Mouse (Mus musculus): Measurements from ENCODE around the gene Gm36079.
A peak's percentile ranks its signal among the peaks of the same experiment; 100 is the strongest.
"Not testable (repeated sequence)": the region's sequence is repeated elsewhere in the genome, so short reads cannot be mapped to it uniquely, and the experiment has no call there.

Gene Gm36079

DNA sequence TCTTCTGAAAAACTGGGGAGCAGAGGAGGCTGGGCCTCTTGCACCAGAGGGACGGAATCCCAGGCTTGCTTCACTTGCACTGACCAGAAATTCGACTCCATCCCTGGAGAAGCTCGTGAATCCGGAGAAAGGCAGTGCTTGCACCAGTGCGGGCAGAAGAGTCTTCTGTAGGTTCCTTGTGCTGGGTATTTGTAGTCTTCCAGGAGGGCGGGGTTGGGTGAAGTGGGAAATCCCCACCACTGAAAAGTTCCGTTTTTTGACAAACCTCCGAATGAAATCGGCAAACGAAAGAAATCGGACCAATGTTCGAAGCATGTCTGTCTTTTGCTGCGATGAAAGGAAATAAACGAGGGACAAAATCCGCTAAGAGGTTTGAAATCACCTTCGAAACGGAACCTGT is at the start of gene Gm36079:
Gene Gm36079 (minus strand): TSS at position 101 of the 400 bp plus-strand sequence.
- DNase-seq: not testable (repeated sequence)

DNA sequence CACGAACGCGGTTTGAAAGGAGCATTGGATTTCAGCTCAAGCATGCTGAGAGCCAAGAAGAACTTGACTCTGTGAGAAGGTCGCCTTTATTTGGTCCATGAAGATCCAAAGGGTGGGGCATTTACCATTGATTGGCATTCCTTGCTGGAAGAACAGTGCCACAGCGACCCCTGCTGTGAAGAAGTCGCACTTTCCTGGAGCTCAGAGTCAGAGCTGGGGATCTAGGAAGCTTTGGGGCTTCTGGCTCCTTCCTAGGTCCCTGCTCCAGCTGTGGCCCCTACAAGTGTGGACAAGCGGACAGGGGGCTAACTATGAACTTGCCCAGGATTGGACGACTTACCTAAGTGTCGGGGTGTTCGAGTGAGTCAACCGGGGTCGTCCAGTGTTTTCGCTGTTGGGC is 44.1 kb upstream of the Gm36079 start:
- DNase-seq: not testable (repeated sequence)

DNA sequence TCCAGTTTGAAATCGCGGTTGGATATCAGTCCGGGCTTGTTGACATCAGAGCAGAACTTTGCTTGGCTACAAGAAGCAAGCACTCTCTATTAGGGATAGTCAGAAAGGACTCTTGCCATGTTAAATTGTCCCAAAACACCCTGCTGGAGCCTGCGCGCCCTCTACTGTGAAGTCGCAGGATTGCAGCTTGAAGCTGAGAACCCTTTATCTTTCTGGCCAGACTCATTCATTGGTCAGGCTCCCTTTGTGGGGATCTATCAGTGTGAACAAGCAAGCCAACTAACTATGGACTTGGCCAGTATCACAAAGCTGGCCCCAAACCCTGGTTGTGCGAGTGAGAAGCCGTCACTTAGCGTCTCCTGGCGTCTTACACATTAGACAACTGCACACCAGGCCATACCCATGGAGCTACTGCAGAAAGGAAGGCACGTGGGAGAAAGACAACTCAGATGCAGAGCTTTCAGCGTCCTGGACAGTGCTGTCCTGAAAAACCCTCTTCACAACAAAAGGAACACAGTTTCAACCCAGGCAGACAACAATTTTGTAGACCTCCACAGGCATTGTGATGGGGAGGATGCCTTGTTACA is 43.3 kb upstream of the Gm36079 start:
- DNase-seq: not testable (repeated sequence)

DNA sequence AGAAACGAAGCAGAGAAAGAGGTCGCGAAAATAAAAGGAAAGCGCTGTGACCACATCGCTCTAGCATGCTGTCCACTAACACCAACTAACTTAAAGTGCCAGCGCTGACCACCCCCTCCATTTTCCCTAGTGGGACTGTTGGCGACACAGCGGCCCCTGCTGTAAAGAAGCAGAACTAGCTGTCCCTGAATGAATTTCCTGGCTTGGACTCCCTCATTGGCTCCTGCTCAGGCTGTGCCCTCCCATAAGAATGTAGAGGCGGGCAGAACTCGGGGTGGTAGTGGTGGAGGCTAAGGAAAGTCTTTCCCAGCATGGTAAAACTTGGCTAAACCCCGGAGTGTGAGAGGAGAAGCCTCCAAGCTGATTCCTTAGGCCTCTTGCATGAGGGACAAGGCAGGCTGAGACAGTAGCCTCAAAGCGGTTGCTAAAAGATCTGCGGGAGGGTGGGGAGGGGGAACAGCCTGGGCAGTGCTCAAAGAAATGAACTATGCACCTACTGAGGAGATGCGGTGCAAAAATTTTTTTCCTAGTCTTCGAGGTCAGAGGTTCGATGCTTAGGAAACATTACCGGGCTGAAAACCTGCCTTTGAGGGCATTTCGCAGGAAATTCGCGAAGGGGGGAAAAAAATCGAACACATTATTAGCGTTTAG is 36.8 kb upstream of the Gm36079 start:
- not testable (repeated sequence) for DNase-seq

DNA sequence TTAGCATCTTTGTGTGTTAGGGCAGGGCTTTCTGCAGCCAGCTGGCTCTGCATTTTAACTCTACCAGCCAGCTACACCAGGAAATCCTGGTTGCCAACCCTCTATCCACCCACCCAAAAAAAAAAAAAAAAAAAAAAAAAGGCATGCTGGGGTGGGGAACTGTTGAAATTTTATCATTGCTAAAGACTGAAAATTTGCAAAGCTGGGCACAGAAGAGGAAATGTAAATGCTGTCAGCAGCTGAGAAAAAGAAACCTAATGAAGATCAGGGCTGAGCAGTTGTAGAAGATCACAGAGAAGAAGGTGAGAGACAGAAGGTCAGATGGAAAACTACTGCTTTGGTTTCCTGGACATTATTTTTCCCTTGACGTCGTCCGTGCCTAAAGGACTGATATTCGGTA is 36.1 kb upstream of the Gm36079 start:
- not testable (repeated sequence) for DNase-seq

DNA sequence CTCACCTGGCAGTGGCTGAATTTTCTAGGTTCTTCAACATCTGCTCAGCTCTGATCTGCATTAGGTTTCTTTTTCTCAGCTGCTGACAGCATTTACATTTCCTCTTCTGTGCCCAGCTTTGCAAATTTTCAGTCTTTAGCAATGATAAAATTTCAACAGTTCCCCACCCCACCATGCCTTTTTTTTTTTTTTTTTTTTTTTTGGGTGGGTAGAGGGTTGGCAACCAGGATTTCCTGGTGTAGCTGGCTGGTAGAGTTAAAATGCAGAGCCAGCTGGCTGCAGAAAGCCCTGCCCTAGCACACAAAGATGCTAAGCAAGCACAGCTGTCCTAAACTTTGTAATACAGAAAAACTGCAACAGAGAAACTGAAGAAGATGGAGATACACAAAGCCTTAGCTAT is 25.3 kb upstream of the Gm36079 start, which contains the start of gene Gm21188:
Gene Gm21188 (minus strand): TSS at position 110 of the 400 bp plus-strand sequence.
- not testable (repeated sequence) for DNase-seq

DNA sequence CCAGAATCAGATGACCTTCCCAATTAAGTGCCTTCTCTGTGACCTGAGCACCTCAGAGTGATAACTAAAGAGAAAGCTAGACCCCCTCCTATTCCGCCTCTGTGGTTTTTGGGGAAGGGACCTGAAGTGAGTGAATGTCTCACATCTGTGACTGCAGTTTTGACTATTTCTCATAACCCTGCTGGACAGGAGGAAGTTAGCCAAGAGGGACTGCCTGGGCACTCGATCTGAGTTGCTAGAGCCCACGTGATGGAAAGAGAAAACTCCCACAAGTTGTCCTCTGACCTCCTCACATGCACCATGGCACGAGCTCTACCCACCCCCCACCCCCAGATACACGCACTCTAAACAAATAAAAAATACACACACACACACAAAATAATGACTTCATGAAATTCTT is 21.8 kb upstream of the Gm36079 start:
- DNase-seq: not testable (repeated sequence)

DNA sequence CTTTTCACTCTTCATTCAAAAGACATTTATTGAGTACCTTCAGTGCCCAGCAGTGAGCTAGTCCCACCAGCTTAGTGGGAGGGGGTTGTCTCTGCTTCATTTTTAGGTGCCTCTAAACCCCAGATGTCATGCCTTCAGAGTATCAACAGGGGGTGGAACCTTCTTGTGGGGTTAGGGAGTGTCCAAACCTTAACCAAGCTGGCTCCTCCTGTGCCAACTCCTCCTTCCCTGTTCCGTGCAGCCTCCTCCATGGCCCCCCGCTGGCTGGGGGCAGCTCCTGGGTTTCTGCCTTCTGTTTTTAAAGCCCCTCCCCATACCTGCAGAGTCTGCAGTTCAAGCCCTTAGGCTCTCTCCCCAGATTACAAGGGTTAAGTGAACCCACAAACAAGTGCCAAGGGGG is 21.4 kb upstream of the Gm36079 start:
- not testable (repeated sequence) for DNase-seq

DNA sequence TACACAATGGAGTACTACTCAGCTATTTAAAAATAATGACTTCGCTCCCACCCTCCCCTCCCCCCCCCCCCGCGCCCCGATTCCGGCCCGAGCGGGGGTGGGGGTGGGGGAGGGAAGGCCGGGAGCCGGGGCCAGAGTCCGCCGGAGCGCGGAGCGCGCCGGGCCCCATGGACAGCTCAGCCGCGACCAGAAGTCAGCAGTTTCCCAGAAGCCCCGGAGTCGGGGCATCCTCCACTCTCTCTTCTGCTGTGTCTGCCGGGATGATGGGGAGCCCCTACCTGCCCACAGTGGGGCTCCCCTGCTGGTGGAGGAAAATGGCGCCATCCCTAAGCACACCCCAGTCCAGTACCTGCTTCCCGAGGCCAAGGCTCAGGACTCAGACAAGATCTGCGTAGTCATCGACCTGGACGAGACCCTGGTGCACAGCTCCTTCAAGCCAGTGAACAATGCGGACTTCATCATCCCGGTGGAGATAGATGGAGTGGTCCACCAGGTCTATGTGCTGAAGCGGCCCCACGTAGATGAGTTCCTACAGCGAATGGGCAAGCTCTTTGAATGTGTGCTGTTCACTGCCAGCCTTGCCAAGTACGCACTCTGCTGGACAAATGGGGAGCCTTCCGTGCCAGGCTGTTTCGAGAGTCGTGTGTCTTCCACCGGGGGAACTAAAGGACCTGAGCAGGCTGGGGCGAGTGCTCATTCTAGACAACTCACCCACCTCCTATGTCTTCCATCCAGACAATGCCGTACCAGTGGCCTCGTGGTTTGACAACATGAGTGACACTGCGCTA is 19.8 kb upstream of the Gm36079 start:
- not testable (repeated sequence) for DNase-seq

DNA sequence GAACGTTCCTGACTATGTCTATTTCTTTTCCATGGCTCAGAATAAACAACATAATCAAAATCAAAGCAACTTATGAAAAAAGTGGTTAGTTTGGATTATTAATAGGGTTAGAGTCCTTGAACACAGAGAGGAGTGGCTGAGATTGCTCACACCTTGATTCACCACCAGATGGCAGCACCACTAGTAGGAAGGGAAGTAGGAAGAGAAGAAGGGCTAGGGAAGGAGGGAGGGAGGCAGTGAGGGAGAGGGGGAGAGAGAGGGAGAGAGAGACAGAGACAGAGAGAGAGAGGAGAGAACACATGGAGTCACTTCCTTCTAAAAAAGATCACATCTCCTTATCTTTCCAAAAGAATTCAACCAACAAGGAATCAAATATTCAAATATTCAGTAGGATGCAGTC is 14.3 kb upstream of the Gm36079 start:
- peak in 1 of 2 experiments; percentile 13 for DNase-seq

DNA sequence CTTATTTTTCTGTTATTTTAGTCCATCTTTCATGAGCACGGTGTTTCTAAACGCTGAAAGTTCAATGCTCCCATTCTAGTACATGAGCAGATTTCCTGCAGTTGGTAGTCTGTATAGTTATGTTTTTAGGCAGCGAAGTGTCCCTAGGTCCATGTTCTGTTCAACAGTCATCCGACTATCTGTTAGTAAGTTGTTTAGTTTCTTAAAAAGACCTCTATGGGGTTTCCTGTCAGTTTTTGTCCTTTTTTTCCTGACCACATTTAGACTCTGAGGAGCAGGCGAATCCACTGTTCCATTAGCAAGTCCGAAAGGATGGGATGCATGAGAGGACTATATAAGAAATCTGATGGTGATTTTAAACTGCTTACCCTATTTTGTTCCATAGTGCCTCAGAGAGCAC is 11.1 kb upstream of the Gm36079 start:
- not testable (repeated sequence) for DNase-seq

DNA sequence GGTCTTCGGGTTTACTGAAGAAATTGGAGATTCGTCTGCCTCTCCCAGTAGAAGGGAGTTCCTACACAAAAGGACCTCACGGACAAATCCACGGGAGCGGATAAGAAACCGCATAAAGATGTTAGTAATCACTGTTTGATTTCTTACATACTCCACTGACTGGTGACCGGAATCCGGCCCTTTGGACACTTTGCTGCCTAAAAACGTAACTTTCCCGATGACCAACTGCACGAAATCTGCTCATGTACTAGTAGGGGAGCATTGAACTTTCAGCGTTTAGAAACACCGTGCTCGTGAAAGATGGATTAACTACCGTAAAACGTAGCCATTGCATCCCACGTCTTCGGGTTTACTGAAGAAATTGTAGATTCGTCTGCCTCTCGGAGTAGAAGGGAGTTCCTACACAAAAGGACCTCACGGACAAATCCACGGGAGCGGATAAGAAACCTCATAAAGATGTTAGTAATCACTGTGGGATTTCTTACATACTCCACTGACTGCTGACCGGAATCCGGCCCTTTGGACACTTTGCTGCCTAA is 9.8 kb upstream of the Gm36079 start:
- DNase-seq: not testable (repeated sequence)

DNA sequence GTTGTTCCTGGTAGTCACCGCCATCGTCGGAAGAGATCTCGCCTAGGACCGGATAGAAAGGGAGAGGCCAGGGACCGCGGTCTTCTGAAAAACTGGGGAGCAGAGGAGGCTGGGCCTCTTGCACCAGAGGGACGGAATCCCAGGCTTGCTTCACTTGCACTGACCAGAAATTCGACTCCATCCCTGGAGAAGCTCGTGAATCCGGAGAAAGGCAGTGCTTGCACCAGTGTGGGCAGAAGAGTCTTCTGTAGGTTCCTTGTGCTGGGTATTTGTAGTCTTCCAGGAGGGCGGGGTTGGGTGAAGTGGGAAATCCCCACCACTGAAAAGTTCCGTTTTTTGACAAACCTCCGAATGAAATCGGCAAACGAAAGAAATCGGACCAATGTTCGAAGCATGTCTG is 8.3 kb upstream of the Gm36079 start:
- peak; percentile 1 to 4 for DNase-seq

DNA sequence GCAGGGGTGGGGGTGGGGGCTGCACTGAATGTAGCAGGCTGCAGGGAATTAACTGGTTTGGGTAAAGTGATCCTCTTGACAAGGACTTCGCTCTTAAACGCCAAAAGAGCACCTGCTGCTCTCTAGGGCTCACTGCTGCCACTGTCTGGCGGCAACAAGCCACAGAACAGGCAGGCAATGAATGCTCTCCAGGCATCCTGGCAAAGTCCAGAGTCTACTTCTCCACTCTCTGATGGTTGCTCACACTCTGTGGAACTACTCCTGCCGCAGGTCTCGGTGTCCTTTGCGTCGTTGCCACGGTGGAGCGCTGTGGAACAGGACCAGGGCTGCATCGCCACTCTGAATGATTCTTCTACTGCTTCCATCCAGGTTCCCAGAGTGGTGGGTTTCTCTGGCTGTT is 7.8 kb upstream of the Gm36079 start:
- not testable (repeated sequence) for DNase-seq

DNA sequence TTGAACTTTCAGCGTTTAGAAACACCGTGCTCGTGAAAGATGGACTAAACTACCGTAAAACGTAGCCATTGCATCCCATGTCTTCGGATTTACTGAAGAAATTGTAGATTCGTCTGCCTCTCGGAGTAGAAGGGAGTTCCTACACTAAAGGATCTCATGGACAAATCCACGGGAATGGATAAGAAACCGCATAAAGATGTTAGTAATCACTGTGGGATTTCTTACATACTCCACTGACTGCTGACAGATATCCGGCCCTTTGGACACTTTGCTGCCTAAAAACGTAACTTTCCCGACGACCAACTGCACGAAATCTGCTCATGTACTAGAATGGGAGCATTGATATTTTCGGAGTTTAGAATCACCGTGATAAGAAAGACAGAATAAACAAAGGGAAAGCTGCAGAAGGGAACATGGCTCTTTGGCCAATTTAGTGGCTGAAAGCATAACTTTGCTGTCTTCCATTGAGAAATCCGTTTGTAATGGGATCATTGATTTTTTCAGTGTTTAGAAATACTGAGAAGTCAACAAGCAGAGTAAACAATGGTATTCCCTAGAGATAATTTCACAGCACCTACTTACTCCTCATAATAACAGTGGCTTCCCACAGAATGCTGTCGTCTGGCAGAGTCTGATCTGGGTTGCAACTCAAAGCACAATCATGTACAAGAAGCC is 6.8 kb upstream of the Gm36079 start:
- peak; percentile 2 to 19 for DNase-seq

DNA sequence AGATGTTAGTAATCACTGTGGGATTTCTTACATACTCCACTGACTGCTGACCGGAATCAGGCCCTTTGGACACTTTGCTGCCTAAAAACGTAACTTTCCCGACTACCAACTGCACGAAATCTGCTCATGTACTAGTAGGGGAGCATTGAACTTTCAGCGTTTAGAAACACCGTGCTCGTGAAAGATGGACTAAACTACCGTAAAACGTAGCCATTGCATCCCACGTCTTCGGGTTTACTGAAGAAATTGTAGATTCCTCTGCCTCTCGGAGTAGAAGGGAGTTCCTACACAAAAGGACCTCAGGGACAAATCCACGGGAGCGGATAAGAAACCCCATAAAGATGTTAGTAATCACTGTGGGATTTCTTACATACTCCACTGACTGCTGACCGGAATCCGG is 4.9 kb upstream of the Gm36079 start:
- peak in 1 of 2 experiments; percentile 11 for DNase-seq

DNA sequence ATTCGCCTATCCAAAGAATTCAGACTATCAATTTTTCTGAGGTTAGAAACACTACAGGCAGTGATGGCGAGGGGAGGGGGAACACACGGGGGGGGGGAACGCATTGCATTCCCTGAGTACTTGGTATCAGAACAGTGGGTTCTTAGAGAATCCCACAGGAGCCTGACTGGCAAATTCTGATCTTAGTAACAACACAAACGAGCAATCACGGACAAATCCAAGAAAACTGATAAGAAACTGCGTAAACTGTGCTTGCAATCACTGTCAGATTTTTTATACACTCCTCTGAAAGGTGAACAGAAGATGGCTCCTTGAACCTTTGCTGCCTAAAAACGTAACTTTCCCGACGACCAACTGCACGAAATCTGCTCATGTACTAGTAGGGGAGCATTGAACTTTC is 557 bp upstream of the Gm36079 start:
- DNase-seq: not testable (repeated sequence)

DNA sequence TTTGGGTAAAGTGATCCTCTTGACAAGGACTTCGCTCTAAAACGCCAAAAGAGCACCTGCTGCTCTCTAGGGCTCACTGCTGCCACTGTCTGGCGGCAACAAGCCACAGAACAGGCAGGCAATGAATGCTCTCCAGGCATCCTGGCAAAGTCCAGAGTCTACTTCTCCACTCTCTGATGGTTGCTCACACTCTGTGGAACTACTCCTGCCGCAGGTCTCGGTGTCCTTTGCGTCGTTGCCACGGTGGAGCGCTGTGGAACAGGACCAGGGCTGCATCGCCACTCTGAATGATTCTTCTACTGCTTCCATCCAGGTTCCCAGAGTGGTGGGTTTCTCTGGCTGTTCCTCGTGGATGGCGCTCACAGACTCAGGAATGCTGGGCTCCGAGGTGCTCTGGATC is 438 bp downstream of the Gm36079 start:
- DNase-seq: not testable (repeated sequence)

DNA sequence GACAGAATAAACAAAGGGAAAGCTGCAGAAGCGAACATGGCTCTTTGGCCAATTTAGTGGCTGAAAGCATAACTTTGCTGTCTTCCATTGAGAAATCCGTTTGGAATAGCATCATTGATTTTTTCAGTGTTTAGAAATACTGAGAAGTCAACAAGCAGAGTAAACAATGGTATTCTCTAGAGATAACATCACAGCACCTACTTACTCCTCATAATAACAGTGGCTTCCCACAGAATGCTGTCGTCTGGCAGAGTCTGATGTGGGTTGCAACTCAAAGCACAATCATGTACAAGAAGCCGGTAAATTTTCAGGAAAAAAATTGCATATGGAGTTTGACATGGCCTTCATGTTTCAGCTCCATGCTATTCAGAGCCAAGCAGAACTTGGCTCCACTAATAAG is 1.2 kb downstream of the Gm36079 start:
- peak in 1 of 2 experiments; percentile 0 for DNase-seq

DNA sequence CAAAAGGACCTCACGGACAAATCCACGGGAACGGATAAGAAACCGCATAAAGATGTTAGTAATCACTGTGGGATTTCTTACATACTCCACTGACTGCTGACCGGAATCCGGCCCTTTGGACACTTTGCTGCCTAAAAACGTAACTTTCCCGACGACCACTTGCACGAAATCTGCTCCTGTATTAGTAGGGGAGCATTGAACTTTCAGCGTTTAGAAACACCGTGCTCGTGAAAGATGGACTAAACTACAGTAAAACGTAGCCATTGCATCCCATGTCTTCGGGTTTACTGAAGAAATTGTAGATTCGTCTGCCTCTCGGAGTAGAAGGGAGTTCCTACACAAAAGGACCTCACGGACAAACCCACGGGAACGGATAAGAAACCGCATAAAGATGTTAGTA is 1.8 kb downstream of the Gm36079 start:
- not testable (repeated sequence) for DNase-seq

DNA sequence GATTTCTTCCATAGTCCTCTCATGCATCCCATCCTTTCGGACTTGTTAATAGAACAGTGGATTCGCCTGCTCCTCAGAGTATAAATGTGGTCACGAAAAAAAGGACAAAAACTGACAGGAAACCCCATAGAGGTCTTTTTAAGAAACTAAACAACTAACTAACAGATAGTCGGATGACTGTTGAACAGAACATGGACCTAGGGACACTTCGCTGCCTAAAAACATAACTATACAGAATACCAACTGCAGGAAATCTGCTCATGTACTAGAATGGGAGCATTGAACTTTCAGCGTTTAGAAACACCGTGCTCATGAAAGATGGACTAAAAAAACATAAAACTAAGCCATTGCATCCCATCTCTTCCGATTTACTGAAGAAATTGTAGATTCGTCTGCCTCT is 2.2 kb downstream of the Gm36079 start:
- DNase-seq: not testable (repeated sequence)

DNA sequence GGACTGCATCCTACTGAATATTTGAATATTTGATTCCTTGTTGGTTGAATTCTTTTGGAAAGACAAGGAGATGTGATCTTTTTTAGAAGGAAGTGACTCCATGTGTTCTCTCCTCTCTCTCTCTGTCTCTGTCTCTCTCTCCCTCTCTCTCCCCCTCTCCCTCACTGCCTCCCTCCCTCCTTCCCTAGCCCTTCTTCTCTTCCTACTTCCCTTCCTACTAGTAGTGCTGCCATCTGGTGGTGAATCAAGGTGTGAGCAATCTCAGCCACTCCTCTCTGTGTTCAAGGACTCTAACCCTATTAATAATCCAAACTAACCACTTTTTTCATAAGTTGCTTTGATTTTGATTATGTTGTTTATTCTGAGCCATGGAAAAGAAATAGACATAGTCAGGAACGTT is 5.3 kb downstream of the Gm36079 start:
- peak in 1 of 2 experiments; percentile 1 for DNase-seq

Measured in cerebellum, adult 18-20 months (tissue).